Mouse (Mus musculus): ENCODE measurements around the gene Bcl7c.
"Not testable (repeated sequence)": the region's sequence is repeated elsewhere in the genome, so short reads cannot be mapped to it uniquely, and the experiment has no call there.

Gene Bcl7c

GRCm38 (mm10) chr7:127708207-127709078 is at the start of gene Bcl7c:
TSS of gene Bcl7c (minus strand) at chr7:127708933.
- in situ Hi-C loops (cut with MboI), result no loop called here

- in situ Hi-C loops (cut with MboI), result no loop called here
These were observed 45.0 kb upstream of the Bcl7c start for GRCm38 (mm10) chr7:127753741-127754140.

- in situ Hi-C loops (cut with MboI), result no loop called here
These were observed 44.4 kb upstream of the Bcl7c start for GRCm38 (mm10) chr7:127753158-127753557.

- in situ Hi-C loops (cut with MboI), result no loop called here
These were observed 43.3 kb upstream of the Bcl7c start for GRCm38 (mm10) chr7:127752069-127752468.

- in situ Hi-C loops (cut with MboI), result no loop called here
These were observed 42.9 kb upstream of the Bcl7c start for GRCm38 (mm10) chr7:127751619-127752018.

GRCm38 (mm10) chr7:127750131-127751127 is 41.7 kb upstream of the Bcl7c start:
- in situ Hi-C loops (cut with MboI), result no loop called here

- in situ Hi-C loops (cut with MboI), result no loop called here
These were observed 39.5 kb upstream of the Bcl7c start for GRCm38 (mm10) chr7:127748235-127748560.

- in situ Hi-C loops (cut with MboI), result no loop called here
These were observed 39.0 kb upstream of the Bcl7c start for GRCm38 (mm10) chr7:127747559-127748234.

GRCm38 (mm10) chr7:127746494-127747491 is 38.1 kb upstream of the Bcl7c start:
- in situ Hi-C loops (cut with MboI), result no loop called here

- in situ Hi-C loops (cut with MboI), result no loop called here
These were observed 37.1 kb upstream of the Bcl7c start for GRCm38 (mm10) chr7:127745652-127746493.

GRCm38 (mm10) chr7:127745251-127745651 is 36.5 kb upstream of the Bcl7c start:
- in situ Hi-C loops (cut with MboI), result no loop called here

GRCm38 (mm10) chr7:127744366-127745045 is 35.8 kb upstream of the Bcl7c start, which contains the start of gene Fbxl19:
TSS of gene Fbxl19 (plus strand) at chr7:127744543.
- in situ Hi-C loops (cut with MboI), result no loop called here

- in situ Hi-C loops (cut with MboI), result not testable (repeated sequence)
These were observed 23.3 kb upstream of the Bcl7c start, which contains the start of gene Ctf2 for GRCm38 (mm10) chr7:127732066-127732465. TSS of gene Ctf2 (minus strand) at chr7:127732166.

- in situ Hi-C loops (cut with MboI), result no loop called here
These were observed 21.4 kb upstream of the Bcl7c start for GRCm38 (mm10) chr7:127730170-127730569.

GRCm38 (mm10) chr7:127727898-127728297 is 19.2 kb upstream of the Bcl7c start:
- in situ Hi-C loops (cut with MboI), result no loop called here

GRCm38 (mm10) chr7:127725924-127726323 is 17.2 kb upstream of the Bcl7c start:
- in situ Hi-C loops (cut with MboI), result no loop called here

- in situ Hi-C loops (cut with MboI), result no loop called here
These were observed 16.8 kb upstream of the Bcl7c start for GRCm38 (mm10) chr7:127725490-127725889.

GRCm38 (mm10) chr7:127719258-127719657 is 10.5 kb upstream of the Bcl7c start:
- in situ Hi-C loops (cut with MboI), result no loop called here

GRCm38 (mm10) chr7:127718339-127718738 is 9.6 kb upstream of the Bcl7c start:
- in situ Hi-C loops (cut with MboI), result no loop called here

Measured in mature B cell (primary cell).